Mouse (Mus musculus) neutrophil, adult 65 days (primary cell): ENCODE results near the gene Gm11562. TPM values are rescaled to one million over a fixed set of nuclear protein-coding genes. Genes with fewer than 3 reads are reported as not detected.

Experiments used
- total RNA-seq: library from RNA; stranded (reverse); gene quantifications from 2 replicates; pipeline ENCODE4 v1.2.4, GENCODE M21; 2023

Gene Gm11562
- total RNA-seq = not detected in 2 replicates

GRCm38 (mm10) chr11:99620335-99620734, at the start of gene Gm11562:
Gm11562 (minus strand) TSS chr11:99620435.

GRCm38 (mm10) chr11:99665860-99666259, 45.6 kb upstream of the Gm11562 start, which contains the start of gene Krtap4-6:
Krtap4-6 (minus strand) TSS chr11:99665960.

GRCm38 (mm10) chr11:99658467-99659010, 38.3 kb upstream of the Gm11562 start, which contains the start of gene Gm11563:
Gm11563 (minus strand) TSS chr11:99658960.

DNA sequence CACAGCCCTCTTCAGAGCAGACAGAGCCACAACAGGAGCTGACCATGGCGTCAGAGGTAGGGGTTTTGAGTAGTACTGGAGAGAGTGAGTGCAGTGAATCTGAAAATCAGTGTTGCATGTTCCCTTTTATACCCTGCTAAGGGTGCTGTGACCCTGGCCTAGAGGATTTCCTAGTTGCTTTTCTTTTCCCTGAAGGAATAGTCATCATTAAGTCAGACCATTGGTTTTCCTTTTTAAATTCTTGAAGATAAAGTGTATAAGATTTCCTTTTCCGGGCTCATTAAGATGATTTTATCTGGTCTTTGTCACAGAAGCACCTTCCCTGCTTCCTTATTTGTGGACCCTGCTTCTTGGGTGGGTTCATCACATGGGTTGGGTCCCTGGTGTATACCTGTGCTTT, 29.9 kb upstream of the Gm11562 start, which contains the start of gene Gm11555:
Gm11555 (minus strand) TSS at position 101 of the 400 bp plus-strand sequence.

DNA sequence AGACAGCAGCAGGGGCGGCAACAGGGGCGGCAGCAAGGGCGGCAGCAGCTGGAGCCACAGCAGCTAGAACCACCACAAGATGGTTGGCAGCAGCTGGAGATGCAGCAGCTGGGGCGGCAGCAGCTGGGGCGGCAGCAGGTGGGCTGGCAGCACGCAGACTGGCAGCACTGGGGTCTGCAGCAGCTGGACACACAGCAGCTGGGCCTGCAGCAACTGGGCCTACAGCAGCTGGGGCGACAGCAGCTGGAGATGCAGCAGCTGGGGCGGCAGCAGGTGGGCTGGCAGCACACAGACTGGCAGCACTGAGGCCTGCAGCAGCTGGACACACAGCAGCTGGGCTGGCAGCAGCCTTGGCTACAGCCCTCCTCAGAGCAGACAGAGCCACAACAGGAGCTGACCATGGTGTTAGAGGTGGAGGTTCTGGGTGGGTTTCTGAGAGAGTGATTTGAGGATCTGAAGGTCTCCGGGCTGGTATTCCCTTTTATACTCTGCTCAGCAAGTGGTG, 23.5 kb upstream of the Gm11562 start, which contains the start of gene Krtap4-7:
Krtap4-7 (minus strand) TSS at position 455 of the 505 bp plus-strand sequence.

DNA sequence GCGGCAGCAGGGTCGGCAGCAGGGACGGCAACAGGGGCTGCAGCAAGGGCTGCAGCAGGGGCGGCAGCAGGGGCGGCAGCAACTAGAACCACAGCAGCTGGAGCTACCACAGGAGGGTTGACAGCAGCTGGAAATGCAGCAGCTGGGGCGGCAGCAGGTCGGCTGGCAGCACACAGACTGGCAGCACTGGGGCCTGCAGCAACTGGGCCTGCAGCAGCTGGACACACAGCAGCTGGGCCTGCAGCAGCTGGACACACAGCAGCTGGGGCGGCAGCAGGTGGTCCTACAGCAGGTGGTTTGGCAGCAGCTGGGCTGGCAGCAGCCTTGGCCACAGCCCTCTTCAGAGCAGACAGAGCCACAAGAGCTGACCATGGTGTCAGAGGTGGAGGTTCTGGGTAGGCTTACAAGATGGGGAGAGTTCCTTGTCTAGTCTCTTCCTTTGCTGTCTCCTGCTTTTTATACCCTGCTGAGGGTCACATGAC, 14.5 kb upstream of the Gm11562 start, which contains the start of gene Krtap4-2:
Krtap4-2 (minus strand) TSS at position 432 of the 482 bp plus-strand sequence.

DNA sequence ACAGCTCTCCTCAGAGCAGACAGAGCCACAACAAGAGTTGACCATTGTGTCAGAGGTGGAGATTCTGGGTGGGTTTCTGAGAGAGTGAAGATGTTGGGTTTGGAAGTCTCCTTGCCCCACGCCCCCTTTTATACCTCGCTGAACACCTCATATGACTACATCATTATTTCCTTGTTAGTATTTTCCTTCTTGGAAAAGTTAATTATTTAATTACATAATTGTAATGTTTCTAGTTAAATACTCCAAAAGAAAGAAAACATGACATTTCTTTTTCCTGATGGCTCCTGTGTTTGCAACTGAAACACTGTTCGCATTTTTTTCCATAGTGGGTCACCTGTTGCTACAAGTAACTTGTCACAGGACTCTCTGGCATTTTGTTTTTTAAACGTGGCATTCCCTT, 7.9 kb upstream of the Gm11562 start, which contains the start of gene Krtap4-1:
Krtap4-1 (minus strand) TSS at position 101 of the 400 bp plus-strand sequence.

GRCm38 (mm10) chr11:99614796-99615363, 5.4 kb downstream of the Gm11562 start, which contains the start of gene Krtap2-4:
Krtap2-4 (minus strand) TSS chr11:99614846.

DNA sequence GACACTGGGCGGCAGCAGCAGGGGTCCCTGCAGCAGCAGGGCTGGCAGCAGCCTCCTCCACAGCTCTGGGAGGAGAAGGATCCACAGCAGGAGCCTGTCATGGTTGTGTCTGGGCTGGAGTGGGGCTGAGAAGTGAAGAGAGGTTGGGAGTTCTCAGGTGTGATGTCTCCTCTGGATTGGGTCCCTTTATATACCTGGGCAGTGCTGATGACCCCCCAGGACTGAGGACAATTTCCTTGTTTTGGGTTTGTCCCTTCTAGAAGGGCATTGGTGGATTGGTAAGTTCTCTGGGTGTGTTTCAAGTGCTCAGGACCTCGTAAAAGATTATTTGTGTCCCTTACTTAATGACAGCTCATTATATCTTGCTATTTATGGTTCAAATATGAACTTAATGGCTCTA, 10.1 kb downstream of the Gm11562 start, which contains the start of gene Gm11937:
Gm11937 (minus strand) TSS at position 101 of the 400 bp plus-strand sequence.

GRCm38 (mm10) chr11:99603208-99603607, 17.0 kb downstream of the Gm11562 start, which contains the start of gene Gm11938:
Gm11938 (minus strand) TSS chr11:99603308.

GRCm38 (mm10) chr11:99597742-99598141, 22.5 kb downstream of the Gm11562 start, which contains the start of gene Krtap9-3:
Krtap9-3 (minus strand) TSS chr11:99598105.

DNA sequence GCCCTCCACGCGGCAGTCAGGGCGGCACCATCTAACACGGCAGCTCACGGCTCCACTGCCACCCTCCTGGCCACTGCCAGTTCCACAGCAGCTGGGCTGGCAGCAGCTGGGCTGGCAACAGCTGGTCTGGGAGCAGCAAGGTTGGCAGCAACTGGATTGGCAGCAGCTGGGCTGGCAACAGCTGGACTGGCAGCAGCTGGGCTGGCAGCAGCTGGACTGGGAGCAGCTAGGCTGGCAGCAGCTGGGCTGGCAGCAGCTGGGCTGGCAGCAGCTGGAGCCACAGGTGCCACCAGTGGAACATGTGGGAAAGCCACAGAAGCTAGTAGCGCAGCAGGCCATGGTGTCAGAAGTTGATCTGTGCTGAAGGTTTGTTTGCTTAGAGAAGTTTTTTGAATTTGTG, 29.3 kb downstream of the Gm11562 start, which contains the start of gene Krtap1-3:
Krtap1-3 (minus strand) TSS at position 359 of the 400 bp plus-strand sequence.

GRCm38 (mm10) chr11:99583245-99583704, 37.0 kb downstream of the Gm11562 start, which contains the start of gene Krtap1-4:
Krtap1-4 (minus strand) TSS chr11:99583654.

DNA sequence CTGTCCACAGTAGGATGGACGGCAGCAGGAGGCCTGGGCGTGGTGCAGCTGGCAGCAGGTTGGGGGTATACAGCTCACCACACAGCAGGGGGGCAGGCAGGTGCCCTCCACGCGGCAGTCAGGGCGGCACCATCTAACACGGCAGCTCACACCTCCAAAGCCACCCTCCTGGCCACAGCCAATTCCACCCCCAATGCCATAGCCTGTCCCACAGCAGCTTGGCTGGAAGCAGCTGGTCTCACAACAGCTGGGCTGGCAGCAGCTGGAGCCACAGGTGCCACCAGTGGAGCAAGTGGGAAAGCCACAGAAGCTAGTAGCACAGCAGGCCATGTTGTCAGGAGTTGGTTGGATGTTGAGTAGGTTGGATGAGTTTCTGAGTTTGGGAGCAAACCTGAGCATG, 39.6 kb downstream of the Gm11562 start, which contains the start of gene Krtap1-5:
Krtap1-5 (minus strand) TSS at position 381 of the 400 bp plus-strand sequence.

Other genes starting within 250 kb of the Gm11562 start
- not detected in 2 replicates for gene Krt28, start 245.5 kb downstream of the Gm11562 start, total RNA-seq
- not detected in 2 replicates for gene Krt10, start 231.1 kb downstream of the Gm11562 start, total RNA-seq
- gene Krt12, start 198.2 kb downstream of the Gm11562 start, total RNA-seq = not detected in 2 replicates
- gene Krt20, start 182.3 kb downstream of the Gm11562 start, total RNA-seq = not detected in 2 replicates
- not detected in 2 replicates for gene Krt23, start 127.3 kb downstream of the Gm11562 start, total RNA-seq
- gene Krt39, start 99.1 kb downstream of the Gm11562 start, total RNA-seq = not detected in 2 replicates
- gene Krt40, start 77.3 kb downstream of the Gm11562 start, total RNA-seq = not detected in 2 replicates
- gene Krtap3-3, start 69.6 kb downstream of the Gm11562 start, total RNA-seq = not detected in 2 replicates
- gene Krtap3-2, start 63.6 kb downstream of the Gm11562 start, total RNA-seq = not detected in 2 replicates
- not detected in 2 replicates for gene Gm11939, start 61.0 kb downstream of the Gm11562 start, total RNA-seq
- not detected in 2 replicates for gene Krtap3-1, start 53.8 kb downstream of the Gm11562 start, total RNA-seq
- not detected in 2 replicates for gene Krtap1-5, start 39.4 kb downstream of the Gm11562 start, total RNA-seq
- not detected in 2 replicates for gene Krtap1-4, start 36.8 kb downstream of the Gm11562 start, total RNA-seq
- not detected in 2 replicates for gene Krtap1-3, start 29.1 kb downstream of the Gm11562 start, total RNA-seq
- gene Krtap9-3, start 22.3 kb downstream of the Gm11562 start, total RNA-seq = not detected in 2 replicates
- not detected in 2 replicates for gene Gm11938, start 17.1 kb downstream of the Gm11562 start, total RNA-seq
- gene Gm11937, start 10.2 kb downstream of the Gm11562 start, total RNA-seq = not detected in 2 replicates
- not detected in 2 replicates for gene Krtap2-4, start 5.6 kb downstream of the Gm11562 start, total RNA-seq
- gene Krtap4-1, start 7.8 kb upstream of the Gm11562 start, total RNA-seq = not detected in 2 replicates
- not detected in 2 replicates for gene Krtap4-2, start 14.6 kb upstream of the Gm11562 start, total RNA-seq
- gene Krtap4-7, start 23.7 kb upstream of the Gm11562 start, total RNA-seq = not detected in 2 replicates
- not detected in 2 replicates for gene Gm11555, start 29.8 kb upstream of the Gm11562 start, total RNA-seq
- gene Gm11563, start 38.5 kb upstream of the Gm11562 start, total RNA-seq = not detected in 2 replicates
- gene Krtap4-6, start 45.5 kb upstream of the Gm11562 start, total RNA-seq = not detected in 2 replicates
- gene Gm14190, start 70.3 kb upstream of the Gm11562 start, total RNA-seq = not detected in 2 replicates
- not detected in 2 replicates for gene Gm14180, start 113.9 kb upstream of the Gm11562 start, total RNA-seq
- not detected in 2 replicates for gene Gm11595, start 152.5 kb upstream of the Gm11562 start, total RNA-seq
- gene Krtap4-8, start 160.3 kb upstream of the Gm11562 start, total RNA-seq = not detected in 2 replicates
- gene Krtap4-9, start 164.8 kb upstream of the Gm11562 start, total RNA-seq = not detected in 2 replicates
- gene Gm11596, start 173.0 kb upstream of the Gm11562 start, total RNA-seq = not detected in 2 replicates
- gene Gm11569, start 178.5 kb upstream of the Gm11562 start, total RNA-seq = not detected in 2 replicates
- not detected in 2 replicates for gene Gm11554, start 184.0 kb upstream of the Gm11562 start, total RNA-seq
- gene Krtap4-13, start 189.5 kb upstream of the Gm11562 start, total RNA-seq = not detected in 2 replicates
- gene Gm11564, start 195.2 kb upstream of the Gm11562 start, total RNA-seq = not detected in 2 replicates
- gene 2300003K06Rik, start 217.6 kb upstream of the Gm11562 start, total RNA-seq = not detected in 2 replicates
- not detected in 2 replicates for gene Krtap4-16, start 231.2 kb upstream of the Gm11562 start, total RNA-seq
- not detected in 2 replicates for gene Gm11568, start 237.5 kb upstream of the Gm11562 start, total RNA-seq
- gene Gm11559, start 244.0 kb upstream of the Gm11562 start, total RNA-seq = not detected in 2 replicates